Mouse (Mus musculus): ENCODE measurements around the gene Rnf213. TPM values are rescaled to one million over a fixed set of nuclear protein-coding genes. Genes with fewer than 3 reads are reported as not detected.
A peak's percentile ranks its signal among the peaks of the same experiment; 100 is the strongest.

Rnf213 gene
- total and polyA plus RNA-seq, 3 experiments, result 3.5 to 66.4 (median 46.3) TPM

- peak; percentile 35 for DNase-seq (ENCODE audit: low spot score)
- ATAC-seq (ENCODE audit: extremely low read depth, insufficient number of reproducible peaks, low FRiP score, poor library complexity, severe bottlenecking), result no peak
- peaks cover 30% of the 10 kb centered on the region for H3K36me3 ChIP-seq (replicated peaks)
- TF ChIP-seq POLR2AphosphoS5 (IDR thresholded peaks at IDR 0.05; ENCODE audit: insufficient replicate concordance, low read depth, low read length) (no peak), TAL1 (conservative IDR thresholded peaks at IDR 0.05; ENCODE audit: low read depth, low read length) (no peak)
- H3K4me3 ChIP-seq (ENCODE audit: low read depth, low read length), result peak overlapping the region; percentile 73
- H3K27me3 ChIP-seq (ENCODE audit: insufficient read depth, low read length), result peaks cover 25% of the 10 kb centered on the region
- H3K4me1 ChIP-seq (ENCODE audit: insufficient read depth, low read depth, low read length), result peaks cover 63% of the 10 kb centered on the region
- no peaks in the 10 kb centered on the region for H3K9me3 ChIP-seq (replicated peaks)
These were observed 544 bp downstream of the Rnf213 start for GRCm38 (mm10) chr11:119393483-119393804.

GRCm38 (mm10) chr11:119394210-119394609 is 1.3 kb downstream of the Rnf213 start:
- DNase-seq (ENCODE audit: low spot score) (no peak), ATAC-seq (ENCODE audit: extremely low read depth, insufficient number of reproducible peaks, low FRiP score, poor library complexity, severe bottlenecking) (no peak)
- H3K9me3 ChIP-seq (replicated peaks), result no peaks in the 10 kb centered on the region
- H3K4me3 ChIP-seq (ENCODE audit: low read depth, low read length), result peak overlapping the region; percentile 73; the same call in 1 of the 2 replicates
- H3K4me1 ChIP-seq (ENCODE audit: insufficient read depth, low read depth, low read length), result peaks cover 63% of the 10 kb centered on the region
- no peak for TF ChIP-seq GATA1 (IDR thresholded peaks at IDR 0.05; ENCODE audit: borderline replicate concordance, low read length)
- no peak for TF ChIP-seq TAL1 (conservative IDR thresholded peaks at IDR 0.05; ENCODE audit: low read depth, low read length)
- no peak for TF ChIP-seq CTCF (IDR thresholded peaks at IDR 0.05; ENCODE audit: low read depth, low read length)
- TF ChIP-seq POLR2AphosphoS5 (IDR thresholded peaks at IDR 0.05; ENCODE audit: insufficient replicate concordance, low read depth, low read length), result no peak
- peaks cover 30% of the 10 kb centered on the region for H3K36me3 ChIP-seq (replicated peaks)
- peaks cover 17% of the 10 kb centered on the region for H3K27me3 ChIP-seq (ENCODE audit: insufficient read depth, low read length)

- peaks cover 33% of the 10 kb centered on the region for H3K36me3 ChIP-seq (replicated peaks)
- H3K4me1 ChIP-seq (ENCODE audit: insufficient read depth, low read depth, low read length), result peaks cover 52% of the 10 kb centered on the region
- DNase-seq (ENCODE audit: low spot score) (no peak), ATAC-seq (ENCODE audit: extremely low read depth, insufficient number of reproducible peaks, low FRiP score, poor library complexity, severe bottlenecking) (no peak)
- peaks cover 5% of the 10 kb centered on the region; the same call in 1 of the 2 replicates for H3K27me3 ChIP-seq (ENCODE audit: insufficient read depth, low read length)
- TF ChIP-seq CTCF (IDR thresholded peaks at IDR 0.05; ENCODE audit: low read depth, low read length) (no peak), GATA1 (IDR thresholded peaks at IDR 0.05; ENCODE audit: borderline replicate concordance, low read length) (no peak), GATA2 (IDR thresholded peaks at IDR 0.05; ENCODE audit: borderline replicate concordance, low read depth, low read length) (no peak), POLR2AphosphoS5 (IDR thresholded peaks at IDR 0.05; ENCODE audit: insufficient replicate concordance, low read depth, low read length) (no peak), TAL1 (conservative IDR thresholded peaks at IDR 0.05; ENCODE audit: low read depth, low read length) (no peak)
- H3K9me3 ChIP-seq (replicated peaks), result no peaks in the 10 kb centered on the region
- no peak overlapping the region for H3K4me3 ChIP-seq (ENCODE audit: low read depth, low read length)
These were observed 2.5 kb downstream of the Rnf213 start for GRCm38 (mm10) chr11:119395394-119395793.

GRCm38 (mm10) chr11:119395931-119396330 is 3.0 kb downstream of the Rnf213 start:
- no peak overlapping the region for H3K4me3 ChIP-seq (ENCODE audit: low read depth, low read length)

GRCm38 (mm10) chr11:119396461-119396860 is 3.6 kb downstream of the Rnf213 start:
- Histone ChIP-seq H3K9me3 (replicated peaks) (no peaks in the 10 kb centered on the region), H3K36me3 (replicated peaks) (peaks cover 35% of the 10 kb centered on the region), H3K4me3 (ENCODE audit: low read depth, low read length) (no peak overlapping the region), H3K27me3 (ENCODE audit: insufficient read depth, low read length) (no peaks in the 10 kb centered on the region), H3K4me1 (ENCODE audit: insufficient read depth, low read depth, low read length) (peaks cover 41% of the 10 kb centered on the region)
- no peak for DNase-seq (ENCODE audit: low spot score)
- no peak for ATAC-seq (ENCODE audit: extremely low read depth, insufficient number of reproducible peaks, low FRiP score, poor library complexity, severe bottlenecking)
- TF ChIP-seq TAL1 (conservative IDR thresholded peaks at IDR 0.05; ENCODE audit: low read depth, low read length) (no peak), POLR2AphosphoS5 (IDR thresholded peaks at IDR 0.05; ENCODE audit: insufficient replicate concordance, low read depth, low read length) (no peak), GATA1 (IDR thresholded peaks at IDR 0.05; ENCODE audit: borderline replicate concordance, low read length) (no peak), CTCF (IDR thresholded peaks at IDR 0.05; ENCODE audit: low read depth, low read length) (no peak), GATA2 (IDR thresholded peaks at IDR 0.05; ENCODE audit: borderline replicate concordance, low read depth, low read length) (no peak)

More at GRCm38 (mm10) chr11:119395931-119396330, 3.0 kb downstream of the Rnf213 start:
- DNase-seq (ENCODE audit: low spot score) (no peak), ATAC-seq (ENCODE audit: extremely low read depth, insufficient number of reproducible peaks, low FRiP score, poor library complexity, severe bottlenecking) (no peak)
- peaks cover 35% of the 10 kb centered on the region for H3K36me3 ChIP-seq (replicated peaks)
- H3K27me3 ChIP-seq (ENCODE audit: insufficient read depth, low read length), result no peaks in the 10 kb centered on the region
- no peaks in the 10 kb centered on the region for H3K9me3 ChIP-seq (replicated peaks)
- TF ChIP-seq CTCF (IDR thresholded peaks at IDR 0.05; ENCODE audit: low read depth, low read length) (no peak), POLR2AphosphoS5 (IDR thresholded peaks at IDR 0.05; ENCODE audit: insufficient replicate concordance, low read depth, low read length) (no peak), GATA1 (IDR thresholded peaks at IDR 0.05; ENCODE audit: borderline replicate concordance, low read length) (no peak), GATA2 (IDR thresholded peaks at IDR 0.05; ENCODE audit: borderline replicate concordance, low read depth, low read length) (no peak), TAL1 (conservative IDR thresholded peaks at IDR 0.05; ENCODE audit: low read depth, low read length) (no peak)
- H3K4me1 ChIP-seq (ENCODE audit: insufficient read depth, low read depth, low read length), result peaks cover 46% of the 10 kb centered on the region

GRCm38 (mm10) chr11:119402501-119403160 is 9.7 kb downstream of the Rnf213 start:
- no peaks in the 10 kb centered on the region; the same call in 1 of the 2 replicates for H3K4me1 ChIP-seq (ENCODE audit: insufficient read depth, low read depth, low read length)
- no peaks in the 10 kb centered on the region for H3K9me3 ChIP-seq (replicated peaks)
- ATAC-seq (ENCODE audit: extremely low read depth, insufficient number of reproducible peaks, low FRiP score, poor library complexity, severe bottlenecking) (no peak), DNase-seq (ENCODE audit: low spot score) (no peak)
- H3K36me3 ChIP-seq (replicated peaks), result peaks cover 65% of the 10 kb centered on the region
- no peaks in the 10 kb centered on the region for H3K27me3 ChIP-seq (ENCODE audit: insufficient read depth, low read length)
- TF ChIP-seq POLR2AphosphoS5 (IDR thresholded peaks at IDR 0.05; ENCODE audit: insufficient replicate concordance, low read depth, low read length) (no peak), CTCF (IDR thresholded peaks at IDR 0.05; ENCODE audit: low read depth, low read length) (no peak), GATA2 (IDR thresholded peaks at IDR 0.05; ENCODE audit: borderline replicate concordance, low read depth, low read length) (no peak), TAL1 (conservative IDR thresholded peaks at IDR 0.05; ENCODE audit: low read depth, low read length) (no peak)
- H3K4me3 ChIP-seq (ENCODE audit: low read depth, low read length), result no peak overlapping the region
